Mouse (Mus musculus) left cerebral cortex, adult 18-20 months (tissue): ENCODE data around the gene 9130213A22Rik. TPM values are rescaled to one million over a fixed set of nuclear protein-coding genes. Genes with fewer than 3 reads are reported as not detected.
"Not testable (repeated sequence)": the region's sequence is repeated elsewhere in the genome, so short reads cannot be mapped to it uniquely, and the experiment has no call there.

Experiments used
- DNase-seq, 2 experiments: peaks; one replicate each; pipeline ENCODE4 v3.0.0; 2021 to 2022; ENCODE audit warnings: low spot score in 2 of 2, mixed read lengths in 1 of 2
- total RNA-seq, 2 experiments: library from RNA; stranded (reverse); gene quantifications; 2 replicates each; pipeline ENCODE4 v1.2.3; 2021

Gene 9130213A22Rik
- total RNA-seq, 2 experiments from 2014 or later = 0.53 to 0.98 TPM

- DNase-seq = peak; percentile 99 to 100
Observed at GRCm38 (mm10) chr11:69094697-69095429, 27.5 kb downstream of the 9130213A22Rik start, which contains the start of gene Per1. TSS of gene Per1 (plus strand) at chr11:69095217.

DNA sequence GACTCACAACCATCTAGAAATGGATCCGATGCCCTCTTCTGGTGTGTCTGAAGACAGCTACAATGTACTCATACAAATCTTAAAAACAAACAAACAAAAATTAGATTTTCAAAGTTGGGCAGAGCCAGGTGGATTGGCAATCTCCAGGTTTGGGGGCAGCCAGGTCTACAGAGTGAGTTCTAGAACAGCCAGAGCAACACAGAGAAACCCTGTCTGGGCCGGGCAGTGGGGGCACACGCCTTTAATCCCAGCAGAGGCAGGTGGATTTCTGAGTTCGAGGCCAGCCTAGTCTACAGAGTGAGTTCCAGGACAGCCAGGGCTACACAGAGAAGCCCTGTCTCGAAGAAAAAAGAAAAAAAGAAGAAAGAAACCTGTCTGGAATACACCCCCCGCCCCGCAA is 28.5 kb downstream of the 9130213A22Rik start:
- not testable (repeated sequence) for DNase-seq

GRCm38 (mm10) chr11:69092871-69093270 is 29.5 kb downstream of the 9130213A22Rik start:
- no peak for DNase-seq

DNA sequence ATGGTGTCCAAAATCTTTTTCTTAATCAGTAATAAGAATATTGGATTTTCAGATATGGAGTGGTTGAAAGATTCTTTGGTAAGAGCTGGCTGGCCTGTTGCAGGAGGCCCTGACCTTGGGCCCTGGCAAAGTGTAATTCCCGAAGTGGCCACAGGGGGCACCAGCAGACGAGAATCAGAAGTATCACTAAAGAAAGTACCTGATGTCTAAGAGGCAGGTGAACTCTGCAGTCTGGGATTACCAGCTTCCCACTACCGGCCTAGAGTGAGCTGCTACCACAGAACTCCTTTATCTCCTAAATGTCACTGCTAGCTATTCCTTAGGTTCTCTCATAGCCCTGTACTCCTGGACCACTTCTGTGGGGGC is 30.0 kb downstream of the 9130213A22Rik start:
- peak; percentile 78 to 87 for DNase-seq

GRCm38 (mm10) chr11:69091566-69092385 is 30.6 kb downstream of the 9130213A22Rik start:
- DNase-seq = no peak

DNA sequence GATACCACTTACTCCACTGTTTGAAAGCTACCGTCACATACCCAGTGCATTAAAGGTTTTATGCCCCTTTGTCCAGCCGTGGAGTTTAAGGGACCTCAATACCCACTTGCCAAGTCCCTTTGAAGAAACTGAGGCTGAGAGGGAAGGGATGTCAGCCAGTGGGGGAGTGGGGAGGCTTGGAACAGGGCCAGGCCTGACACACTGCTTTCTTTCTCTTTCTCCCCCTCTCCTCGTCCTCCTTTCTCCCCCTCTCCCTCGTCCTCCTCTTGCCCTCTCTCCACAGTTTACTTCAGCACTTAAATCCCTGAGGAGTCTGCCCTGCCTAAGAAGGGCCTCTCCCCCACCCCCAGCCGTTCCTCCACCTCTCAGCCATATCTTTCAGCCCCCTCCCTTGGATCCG is 32.0 kb downstream of the 9130213A22Rik start:
- DNase-seq = peak in 1 of 2 experiments; percentile 1

DNA sequence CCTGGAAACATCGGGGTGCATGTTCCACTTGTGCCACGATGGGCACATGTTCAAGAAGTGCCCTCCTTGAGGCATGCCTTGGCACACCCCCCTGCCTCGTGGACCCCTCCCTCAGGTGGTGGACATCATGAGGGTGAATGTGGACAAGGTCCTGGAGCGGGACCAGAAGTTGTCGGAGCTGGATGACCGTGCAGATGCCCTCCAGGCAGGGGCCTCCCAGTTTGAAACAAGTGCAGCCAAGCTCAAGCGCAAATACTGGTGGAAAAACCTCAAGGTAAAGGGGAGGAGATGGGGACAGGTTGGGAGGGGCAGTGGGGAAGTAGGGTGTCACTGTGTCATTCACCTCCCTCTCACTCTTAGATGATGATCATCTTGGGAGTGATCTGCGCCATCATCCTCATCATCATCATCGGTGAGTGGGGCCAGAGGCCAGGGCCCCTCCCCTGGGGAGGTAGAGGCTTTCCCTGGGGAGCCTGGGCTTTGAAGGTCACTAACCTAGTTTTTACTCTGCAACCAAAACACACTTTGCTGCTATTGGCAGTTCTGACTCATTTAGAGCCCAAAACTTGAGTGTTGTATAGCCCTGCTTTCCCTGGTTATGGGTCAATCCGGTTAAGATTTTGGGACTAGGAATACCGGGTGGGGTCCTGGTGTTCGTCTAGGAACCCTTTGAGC is 32.6 kb downstream of the 9130213A22Rik start:
- peak in 1 of 2 experiments; percentile 9 for DNase-seq

GRCm38 (mm10) chr11:69088856-69089615 is 33.4 kb downstream of the 9130213A22Rik start:
- DNase-seq = peak in 1 of 2 experiments; percentile 29

DNA sequence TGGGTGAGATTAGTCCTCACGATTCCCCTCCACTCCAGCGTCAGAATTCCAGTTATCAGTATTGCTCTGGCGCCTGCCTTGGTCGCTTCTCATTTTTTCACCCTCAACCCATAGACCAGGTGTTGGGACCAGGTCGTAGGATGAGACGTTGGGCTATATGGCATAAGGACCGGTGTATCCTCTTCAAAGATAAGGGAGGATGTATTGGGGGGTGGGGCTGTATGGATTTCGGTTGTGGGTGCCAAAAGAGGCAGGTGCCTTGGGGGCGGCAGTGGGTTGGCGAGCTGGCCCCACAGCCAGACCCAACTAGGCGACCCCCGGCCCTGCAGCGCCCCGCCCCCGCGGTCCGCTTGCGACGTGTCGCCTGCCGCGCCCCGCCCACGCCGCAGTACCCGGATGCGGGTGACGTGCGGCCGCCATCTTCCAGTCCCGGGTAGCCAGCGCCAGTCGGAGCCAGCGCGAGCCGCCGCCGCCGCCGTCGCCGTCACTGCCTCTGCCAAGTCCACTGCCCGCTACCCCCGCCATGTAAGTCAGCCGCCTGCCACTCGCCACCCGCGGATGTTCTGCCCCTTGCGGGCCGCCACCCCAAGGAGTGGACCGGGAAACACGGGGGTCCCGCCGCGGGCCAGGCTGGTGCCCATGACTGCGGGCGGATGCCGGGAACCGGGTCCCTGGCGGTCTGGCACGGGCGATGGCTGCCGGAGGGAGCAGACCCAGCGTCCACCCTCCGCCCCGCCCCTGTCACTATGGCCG is 34.1 kb downstream of the 9130213A22Rik start, which contains the start of gene Vamp2:
Vamp2 (plus strand) TSS at position 388 of the 753 bp plus-strand sequence.
- DNase-seq = peak; percentile 95 to 96

DNA sequence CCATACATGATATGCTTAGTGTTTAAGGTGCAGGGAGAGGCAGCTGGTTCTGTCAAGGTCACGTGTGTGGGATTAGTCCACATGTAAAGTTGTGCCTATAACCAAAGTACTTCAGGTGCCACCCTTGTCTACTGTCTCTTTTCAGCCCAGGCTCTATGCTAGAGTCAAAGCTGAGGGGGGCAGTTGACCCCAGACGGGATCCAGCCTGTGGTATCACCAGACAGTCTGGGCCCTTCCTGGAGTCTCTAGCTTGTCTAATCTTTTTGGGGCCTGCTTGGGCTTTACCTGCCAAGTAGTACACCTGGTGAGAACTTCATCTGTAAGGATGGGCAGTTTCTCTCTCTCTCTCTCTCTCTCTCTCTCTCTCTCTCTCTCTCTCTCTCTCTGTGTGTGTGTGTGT is 34.8 kb downstream of the 9130213A22Rik start:
- DNase-seq = peak in 1 of 2 experiments; percentile 1

GRCm38 (mm10) chr11:69087082-69087481 is 35.3 kb downstream of the 9130213A22Rik start:
- peak; percentile 48 to 66 for DNase-seq

DNA sequence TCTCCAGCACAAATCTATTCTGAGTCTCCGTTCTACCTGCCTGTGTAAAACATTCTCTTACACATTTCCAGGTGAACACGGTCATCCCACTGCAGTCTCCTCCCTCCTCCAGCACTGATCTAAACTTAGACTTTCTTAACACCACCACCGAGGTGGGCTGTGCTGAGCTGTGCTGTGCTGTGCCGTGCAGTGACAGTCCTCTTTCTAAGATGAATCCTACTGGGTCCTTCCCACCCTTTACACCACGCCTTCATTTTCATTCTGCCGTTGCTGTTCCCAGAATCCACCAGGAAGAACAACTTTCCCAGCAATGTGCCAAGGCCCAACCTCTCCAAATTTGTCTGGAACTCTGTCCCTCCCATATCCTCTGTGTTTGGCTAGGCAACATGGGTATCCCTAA is 36.0 kb downstream of the 9130213A22Rik start:
- DNase-seq = peak; percentile 55 to 67

- DNase-seq = no peak
Observed at GRCm38 (mm10) chr11:69085608-69086007, 36.8 kb downstream of the 9130213A22Rik start.

GRCm38 (mm10) chr11:69081613-69082012 is 40.8 kb downstream of the 9130213A22Rik start:
- no peak for DNase-seq

- no peak for DNase-seq
Observed at GRCm38 (mm10) chr11:69080855-69081222, 41.5 kb downstream of the 9130213A22Rik start.

DNA sequence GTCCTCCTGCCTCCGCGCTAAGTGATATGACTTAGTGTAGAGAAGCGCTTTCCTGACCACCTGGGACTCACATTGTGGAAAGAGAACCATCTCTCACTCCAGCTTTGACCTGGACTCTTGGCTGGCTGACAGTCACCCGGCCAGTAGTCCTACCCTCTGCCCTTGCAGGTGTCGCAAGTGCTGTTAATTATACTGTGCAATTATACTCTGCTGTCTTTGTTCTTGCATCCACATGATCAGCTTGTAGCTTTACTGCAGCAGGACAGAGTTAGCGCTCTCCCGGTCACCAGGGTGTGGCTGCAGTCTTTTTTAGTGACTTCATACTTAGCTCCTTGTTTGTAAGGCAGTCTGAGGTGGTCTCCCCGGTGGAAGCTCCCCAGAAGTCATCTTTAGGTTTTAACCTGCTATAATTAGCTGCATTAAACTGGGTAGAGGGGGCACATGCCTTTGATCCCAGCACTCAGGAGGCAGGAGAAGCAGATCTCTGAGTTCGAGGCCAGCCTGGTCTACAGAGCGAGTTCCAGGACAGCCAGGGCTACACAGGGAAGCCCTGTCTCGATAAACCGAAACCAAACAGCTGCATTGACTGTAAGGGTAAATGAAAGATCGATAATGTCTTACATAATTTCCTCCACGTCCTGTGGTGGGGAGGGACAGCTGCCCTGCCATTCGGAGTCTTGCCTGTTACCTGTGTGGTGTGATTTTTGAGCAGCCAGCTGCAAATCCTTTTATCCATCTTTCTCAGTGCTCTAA is 42.1 kb downstream of the 9130213A22Rik start:
- no peak for DNase-seq

DNA sequence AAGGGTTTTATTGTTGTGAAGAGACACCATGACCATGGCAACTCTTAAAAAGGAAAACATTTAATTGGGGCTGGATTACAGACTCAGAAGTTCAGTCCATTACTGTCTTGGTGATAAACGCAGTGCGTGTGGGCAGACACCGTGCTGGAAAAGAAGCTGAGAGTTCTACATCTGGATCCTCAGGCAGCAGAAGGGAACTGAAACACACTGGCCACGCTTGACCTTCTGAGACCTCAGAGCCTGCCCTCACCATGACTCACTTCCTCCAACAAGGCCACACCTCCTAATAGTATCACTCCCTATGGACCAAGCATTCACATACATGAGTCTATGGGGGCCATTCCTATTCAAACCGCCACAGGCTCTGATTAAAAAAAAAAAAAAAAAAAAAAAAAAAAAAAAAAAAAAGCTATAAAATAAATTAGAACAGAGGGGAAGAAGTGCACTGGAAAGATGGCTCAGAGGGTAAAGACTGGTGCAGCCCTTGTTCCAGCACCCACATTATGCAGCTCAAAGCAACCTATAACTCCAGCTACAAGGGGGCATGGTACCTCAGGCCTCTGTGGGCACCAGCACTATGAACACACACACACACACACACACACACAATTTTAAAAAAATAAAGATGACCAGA is 43.5 kb downstream of the 9130213A22Rik start:
- no peak for DNase-seq

DNA sequence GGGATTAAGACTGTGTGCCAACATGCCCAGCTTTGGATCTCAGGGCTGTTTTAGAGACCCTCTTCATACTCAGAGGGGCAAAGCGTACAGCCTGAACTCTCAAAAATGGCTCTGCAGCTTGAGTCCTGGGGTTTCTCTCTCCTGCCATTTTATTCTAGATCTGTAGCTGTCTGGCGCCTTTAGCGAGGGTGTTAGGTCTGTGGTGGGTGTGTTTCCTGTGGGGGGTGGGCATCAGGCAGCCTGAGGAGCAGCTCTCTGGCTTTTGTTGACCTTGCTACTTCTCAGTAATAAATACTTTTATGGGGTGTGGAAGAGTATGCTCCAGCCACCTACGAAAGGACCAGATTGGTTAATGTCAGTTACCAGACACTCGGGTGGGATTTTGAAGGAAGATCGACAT is 44.3 kb downstream of the 9130213A22Rik start:
- no peak for DNase-seq

DNA sequence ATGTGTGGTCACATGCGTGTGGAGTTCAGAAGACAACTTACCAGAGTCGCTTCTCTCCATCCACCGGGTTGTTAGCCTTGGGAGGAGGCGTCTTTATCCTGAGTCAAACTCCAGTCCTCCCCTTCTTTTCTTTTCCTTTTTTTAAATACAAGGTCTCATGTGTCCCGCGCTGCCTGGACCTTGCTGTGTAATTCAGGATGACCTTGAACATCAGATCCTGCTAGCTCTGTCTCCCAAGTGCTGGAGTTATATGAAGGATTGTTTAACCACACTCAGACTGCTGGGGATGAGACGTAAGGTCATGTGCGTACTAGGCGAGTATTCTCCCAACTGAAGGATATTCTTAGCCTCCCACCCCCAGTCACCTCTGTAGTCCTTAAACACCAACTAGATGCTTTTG is 45.1 kb downstream of the 9130213A22Rik start:
- no peak for DNase-seq
